Mouse (Mus musculus) gastrocnemius, adult 18-20 months (tissue): Measurements from ENCODE around the gene Axdnd1. TPM values are rescaled to one million over a fixed set of nuclear protein-coding genes. Genes with fewer than 3 reads are reported as not detected.

Experiments used
- DNase-seq: peaks from one replicate; pipeline ENCODE4 v3.0.0; 2021; ENCODE audit warnings: low spot score
- long read RNA-seq, 2 experiments: library from polyadenylated mRNA; stranded (forward); transcript quantifications; one replicate each; pipeline ENCODE4 v2.0.0; 2021
- total RNA-seq, 2 experiments: library from RNA; stranded (reverse); gene quantifications; 2 replicates each; pipeline ENCODE4 v1.2.3; 2021

Axdnd1 gene
- not detected for total RNA-seq
- long read RNA-seq, experiment 1: 0 reads
- long read RNA-seq, experiment 2: 0 reads

DNA sequence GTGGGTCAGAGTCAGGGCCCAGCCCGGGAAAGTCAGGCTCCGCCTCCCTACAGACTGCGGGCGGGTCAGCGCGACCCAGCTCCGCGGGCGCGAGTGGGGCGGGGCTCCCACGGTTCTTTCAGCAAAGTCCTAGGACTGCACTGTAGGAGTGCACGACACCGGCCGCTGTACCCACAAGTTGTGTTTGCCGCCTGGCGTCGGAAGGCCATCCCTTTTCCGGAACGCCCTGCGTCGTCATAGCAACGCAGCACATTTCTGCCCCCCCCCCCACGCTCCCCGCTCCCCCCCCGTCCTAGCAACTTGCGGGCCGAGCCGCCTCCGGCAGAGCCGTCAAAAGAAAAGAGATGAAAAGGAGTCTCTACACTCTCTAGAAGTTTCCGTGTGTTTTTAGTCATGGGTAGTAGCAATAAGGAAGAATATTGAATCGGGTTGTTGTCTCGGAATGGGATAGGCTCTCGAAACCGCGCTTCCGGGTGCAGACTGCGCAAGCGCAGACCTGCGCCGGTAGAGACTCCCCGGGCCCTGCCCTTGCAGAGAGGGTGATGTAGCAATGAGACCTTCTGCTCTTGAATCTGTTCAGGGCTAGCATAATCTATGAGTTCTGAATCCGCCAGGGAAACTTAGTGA is at the start of gene Axdnd1:
Gene Axdnd1 (minus strand): TSS at position 489 of the 627 bp plus-strand sequence.
- DNase-seq: peak; percentile 81

DNA sequence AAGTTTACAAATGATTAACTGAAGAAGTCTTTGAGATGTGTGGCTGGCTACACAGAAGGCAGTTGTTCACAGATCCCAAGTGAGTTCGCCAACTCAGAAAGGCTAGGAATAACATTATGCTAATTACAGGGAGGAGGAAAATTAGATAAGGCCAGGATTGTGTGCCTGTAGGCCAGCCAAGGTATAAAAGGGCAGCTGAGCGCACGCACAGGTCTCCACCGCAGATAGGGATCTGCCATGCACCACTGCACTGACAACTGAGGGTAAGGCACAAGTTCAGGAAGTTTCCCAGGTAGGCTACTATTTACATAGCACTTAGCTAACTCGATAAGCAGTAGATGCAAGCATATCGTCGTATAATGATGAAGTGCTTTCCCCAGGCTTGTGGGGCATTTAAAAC is 49.6 kb upstream of the Axdnd1 start:
- DNase-seq: no peak

DNA sequence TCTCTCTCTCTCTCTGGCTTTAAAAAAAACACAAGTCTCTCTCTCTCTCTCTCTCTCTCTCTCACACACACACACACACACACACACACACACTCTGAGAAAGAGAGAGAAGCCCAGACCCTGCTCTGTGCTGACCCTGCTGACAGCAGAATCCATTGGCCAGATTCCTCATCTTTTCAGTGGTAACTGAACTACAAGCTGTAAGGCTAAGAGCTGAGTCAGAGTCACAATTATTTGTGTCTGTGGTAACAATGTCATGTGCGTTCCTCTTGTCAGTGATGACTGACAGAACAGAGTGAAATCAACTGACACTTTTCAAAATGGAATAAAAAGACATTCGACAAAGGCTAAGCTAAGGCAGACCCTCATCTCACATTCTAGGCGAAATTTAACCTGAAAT is 47.6 kb upstream of the Axdnd1 start:
- no peak for DNase-seq

GRCm38 (mm10) chr1:156467655-156468255 is 46.8 kb upstream of the Axdnd1 start:
- no peak for DNase-seq

- no peak for DNase-seq
Observed at GRCm38 (mm10) chr1:156464963-156465362, 44.0 kb upstream of the Axdnd1 start.

DNA sequence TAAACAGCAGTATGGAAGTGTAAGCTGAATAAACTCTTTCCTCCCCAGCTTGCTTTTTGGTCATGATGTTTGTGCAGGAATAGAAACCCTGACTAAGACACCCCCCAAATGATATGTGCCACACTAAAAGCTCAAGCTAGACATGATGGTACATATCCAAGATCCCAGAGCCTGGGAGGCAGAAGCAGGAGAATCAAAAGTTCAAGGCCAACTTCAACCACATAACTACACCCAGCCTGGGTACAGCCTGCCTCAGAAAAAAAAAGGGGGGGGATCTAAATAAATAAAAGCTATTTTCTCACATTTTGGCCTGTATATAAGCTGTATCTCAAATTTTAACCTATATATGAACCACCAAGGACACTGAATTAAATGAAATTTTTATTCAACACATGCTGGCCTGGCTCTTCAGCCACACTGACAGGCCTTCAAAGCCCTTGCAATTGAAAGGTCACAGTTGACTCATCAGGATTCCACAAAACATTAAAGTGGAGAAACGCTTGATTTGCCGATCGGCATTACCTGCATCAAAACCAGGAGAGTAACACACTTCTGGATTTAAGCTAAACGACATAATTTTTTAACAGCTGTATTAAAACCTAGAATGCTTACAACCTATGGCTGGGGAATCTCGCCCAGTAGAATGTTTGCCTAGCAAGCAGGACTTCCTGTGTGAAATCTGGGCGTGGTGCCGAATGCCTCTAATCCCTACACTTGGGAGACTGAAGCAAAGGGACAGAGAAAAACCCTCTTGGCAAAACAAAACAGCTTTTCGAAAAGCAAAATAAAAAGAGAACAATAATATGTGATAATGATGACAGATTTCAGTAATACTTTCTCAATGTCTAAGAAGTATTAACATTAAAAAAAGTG is 43.3 kb upstream of the Axdnd1 start:
- DNase-seq: no peak

GRCm38 (mm10) chr1:156462273-156462991 is 41.5 kb upstream of the Axdnd1 start:
- no peak for DNase-seq

DNA sequence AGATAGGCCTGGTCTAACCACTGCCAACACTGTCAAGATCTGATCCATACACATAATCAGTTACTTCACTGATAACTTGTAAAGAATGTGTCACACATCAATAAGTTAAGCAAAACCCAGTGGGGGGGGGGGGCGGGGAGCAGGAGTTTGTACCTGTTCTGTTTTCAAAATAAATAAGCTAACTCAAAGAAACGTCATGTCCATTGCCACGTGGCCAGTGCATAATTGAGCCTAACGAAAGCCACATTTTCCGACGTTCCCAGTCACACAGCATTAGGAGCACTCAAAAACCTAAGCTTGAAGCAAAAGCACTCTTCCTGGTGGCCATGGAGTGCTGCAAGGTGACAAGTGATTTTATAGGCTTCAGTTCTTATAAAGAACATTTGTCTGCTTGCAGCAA is 40.1 kb upstream of the Axdnd1 start:
- no peak for DNase-seq

- no peak for DNase-seq
Observed at GRCm38 (mm10) chr1:156460216-156460615, 39.3 kb upstream of the Axdnd1 start.

- DNase-seq: no peak
Observed at GRCm38 (mm10) chr1:156459690-156460089, 38.7 kb upstream of the Axdnd1 start.

DNA sequence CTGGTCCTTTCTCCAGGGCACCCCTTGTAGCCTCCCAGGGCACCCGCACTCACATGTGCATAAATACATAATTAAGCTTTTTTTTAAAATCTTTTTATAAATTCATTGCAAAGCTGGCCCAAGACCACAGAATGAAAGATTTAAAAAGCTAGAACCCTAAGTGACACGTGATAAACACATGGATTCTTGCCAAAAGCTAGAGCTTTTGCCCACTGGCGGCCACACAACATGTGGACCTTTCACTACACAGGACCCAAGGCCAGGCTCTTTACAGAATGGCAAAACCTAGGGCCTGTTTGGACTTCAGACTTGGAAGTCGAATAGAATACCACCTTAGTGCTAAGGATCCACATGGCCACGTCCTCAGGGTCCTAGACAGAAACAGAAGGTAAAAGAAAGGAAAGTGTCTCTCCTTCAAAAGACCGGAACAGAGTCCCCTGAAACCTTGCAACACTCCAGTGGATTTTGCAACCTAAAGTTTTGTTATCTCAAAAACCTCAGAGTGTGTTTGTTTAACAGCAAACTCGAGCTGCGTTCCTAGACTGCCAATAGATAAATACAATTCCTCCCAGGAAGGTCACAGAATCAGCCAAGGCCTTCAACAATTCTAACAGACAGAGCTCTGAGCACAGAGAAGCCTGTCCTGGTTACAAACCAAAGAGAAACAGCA is 37.6 kb upstream of the Axdnd1 start:
- DNase-seq: no peak

DNA sequence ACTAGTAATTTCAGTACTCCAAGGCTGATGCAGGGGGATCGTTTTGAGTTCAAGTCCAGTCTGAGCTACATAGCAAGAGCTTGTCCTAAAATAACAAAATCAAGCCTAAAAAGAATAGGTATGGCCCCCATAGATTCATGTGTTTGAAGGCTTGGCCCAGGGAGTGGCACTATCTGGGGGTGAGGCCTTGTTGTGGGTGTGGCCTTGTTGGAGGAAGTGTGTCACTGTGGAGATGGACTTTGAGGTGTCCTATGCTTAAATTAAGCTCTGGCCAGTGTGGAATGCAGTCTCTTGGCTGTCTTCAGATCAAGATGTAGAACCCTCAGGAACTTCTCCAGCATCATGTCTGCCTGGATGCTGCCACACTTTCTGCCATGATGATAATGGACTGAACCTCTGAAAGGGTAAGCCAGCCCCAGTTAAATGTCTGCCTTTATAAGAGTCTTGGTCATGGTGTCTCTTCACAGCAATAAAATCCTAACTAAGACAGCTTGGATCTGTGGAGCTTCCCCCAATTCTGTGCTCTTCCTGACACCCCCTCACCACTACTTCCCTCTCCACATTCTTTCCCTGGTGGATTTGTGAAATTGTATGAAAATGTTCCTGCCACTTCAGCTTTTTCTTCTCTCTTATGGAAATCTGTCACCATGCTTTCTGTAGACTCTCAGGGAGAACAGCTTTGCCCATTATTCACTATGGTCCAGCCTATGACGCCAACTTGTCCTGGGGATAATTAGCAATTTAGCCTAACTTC is 34.2 kb upstream of the Axdnd1 start:
- DNase-seq: no peak

DNA sequence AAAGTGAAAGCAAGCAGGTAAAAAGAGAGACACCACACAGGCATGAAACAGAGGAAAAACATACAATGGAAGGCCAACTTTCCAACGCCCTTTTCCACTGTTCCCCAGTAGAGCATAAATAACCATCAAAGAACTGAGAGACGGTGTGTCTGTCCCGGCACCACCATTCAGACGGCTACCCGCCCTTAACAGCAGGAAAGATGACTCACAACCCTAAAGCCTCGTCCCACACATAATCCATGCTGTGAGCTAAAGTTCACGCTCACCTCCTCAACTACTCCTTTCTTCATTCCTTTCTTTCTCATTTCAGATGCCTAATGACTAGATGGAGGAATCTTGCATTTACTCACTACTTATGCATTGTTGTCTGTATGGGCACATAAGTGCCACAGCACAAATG is 33.4 kb upstream of the Axdnd1 start:
- no peak for DNase-seq

- no peak for DNase-seq
Observed at GRCm38 (mm10) chr1:156453876-156454275, 32.9 kb upstream of the Axdnd1 start.

DNA sequence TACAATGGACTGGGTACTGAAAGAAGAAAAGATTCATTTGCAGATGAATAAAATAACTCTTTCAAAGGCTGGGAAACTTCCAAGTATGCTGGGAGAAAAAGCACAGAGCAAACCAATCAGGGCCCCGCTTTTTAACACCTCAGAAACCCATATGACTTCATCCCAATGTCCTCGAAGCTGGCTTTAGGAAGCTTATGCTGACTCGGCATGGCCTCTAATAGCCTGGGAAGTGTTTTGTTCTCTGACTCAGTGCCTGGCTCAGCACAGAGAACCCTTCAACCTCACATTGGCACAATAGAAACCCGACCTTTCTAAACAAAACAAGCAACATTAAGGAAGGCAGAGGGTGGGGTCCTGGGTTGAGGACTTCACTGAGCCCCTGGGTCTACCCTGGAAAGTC is 29.5 kb upstream of the Axdnd1 start:
- no peak for DNase-seq

DNA sequence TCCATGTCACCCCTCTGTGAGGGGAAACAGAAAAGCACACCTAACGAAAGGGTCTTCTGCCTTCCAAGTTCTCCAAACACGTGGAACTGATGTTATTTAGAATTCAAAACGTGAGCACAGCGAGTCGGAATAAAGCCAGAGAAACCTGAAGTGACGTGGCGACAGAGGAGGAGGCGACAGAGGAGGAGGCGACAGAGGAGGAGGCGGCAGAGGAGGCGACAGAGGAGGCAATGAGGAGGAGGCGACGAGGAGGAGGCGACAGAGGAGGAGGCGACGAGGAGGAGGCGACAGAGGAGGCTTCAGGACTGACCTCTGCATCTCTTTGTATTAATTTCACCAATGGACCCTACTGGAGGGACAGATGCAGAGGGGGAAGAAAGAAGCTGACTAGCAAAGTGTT is 28.7 kb upstream of the Axdnd1 start:
- DNase-seq: no peak

GRCm38 (mm10) chr1:156449089-156449488 is 28.1 kb upstream of the Axdnd1 start:
- DNase-seq: peak; percentile 17

DNA sequence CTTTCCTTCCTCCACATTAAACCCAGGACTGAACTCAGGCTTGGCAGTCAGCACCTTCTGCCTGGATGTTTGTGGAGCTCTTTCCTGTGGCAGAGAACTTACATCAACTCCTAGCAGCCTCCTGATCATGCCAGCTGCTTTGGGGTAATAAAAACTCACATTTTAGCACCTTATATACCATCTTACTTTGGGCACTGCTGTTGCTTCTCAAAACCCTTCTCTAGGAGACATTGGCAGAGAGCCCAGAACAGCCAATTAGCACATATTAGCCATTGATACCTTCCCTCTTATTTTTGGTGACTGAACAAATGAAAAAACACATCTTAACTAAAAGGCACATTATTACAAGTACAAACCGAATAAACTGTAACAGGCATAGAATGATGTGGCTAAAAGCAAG is 24.1 kb upstream of the Axdnd1 start:
- DNase-seq: no peak

GRCm38 (mm10) chr1:156442776-156443175 is 21.8 kb upstream of the Axdnd1 start:
- DNase-seq: no peak

- DNase-seq: no peak
Observed at GRCm38 (mm10) chr1:156442266-156442665, 21.3 kb upstream of the Axdnd1 start.

DNA sequence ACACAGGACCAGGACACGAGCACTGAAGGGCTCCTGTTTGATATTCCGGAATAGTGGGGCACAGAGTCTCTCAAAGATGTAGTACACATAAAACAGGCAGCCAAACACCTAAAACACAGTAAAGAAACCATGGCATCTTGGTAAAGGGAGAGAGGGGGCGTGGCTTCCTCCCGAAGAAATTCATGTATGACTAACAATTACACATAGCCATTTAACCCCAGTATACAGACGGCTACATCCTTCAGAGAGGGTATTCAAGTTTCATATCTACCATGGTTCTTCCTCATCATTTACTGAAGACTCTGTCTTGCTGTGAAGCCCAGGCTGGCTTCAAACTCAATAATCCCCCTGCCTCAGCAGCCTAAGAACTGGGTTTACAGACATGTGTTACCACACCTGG is 16.8 kb upstream of the Axdnd1 start:
- DNase-seq: no peak
